Mouse (Mus musculus) brain, embryonic 14.5 days (tissue): Measurements from ENCODE around the gene Ago3.

Source experiments
- CTCF ChIP-seq: fragments of 200-500 bp; IDR thresholded peaks from 2 replicates; pipeline ENCODE4 v1.5.1; 2012; ENCODE audit warnings: inconsistent platforms, mild to moderate bottlenecking, moderate library complexity, borderline replicate concordance; ENCODE audit not compliant: insufficient read depth, insufficient read length; ENCODE audit errors: extremely low read depth
- POLR2A ChIP-seq: fragments of 200-500 bp; IDR thresholded peaks from 2 replicates; pipeline ENCODE4 v1.6.1; 2012; ENCODE audit warnings: mild to moderate bottlenecking, inconsistent platforms, borderline replicate concordance; ENCODE audit not compliant: poor library complexity, insufficient read depth, insufficient read length, severe bottlenecking; ENCODE audit errors: extremely low read depth

DNA sequence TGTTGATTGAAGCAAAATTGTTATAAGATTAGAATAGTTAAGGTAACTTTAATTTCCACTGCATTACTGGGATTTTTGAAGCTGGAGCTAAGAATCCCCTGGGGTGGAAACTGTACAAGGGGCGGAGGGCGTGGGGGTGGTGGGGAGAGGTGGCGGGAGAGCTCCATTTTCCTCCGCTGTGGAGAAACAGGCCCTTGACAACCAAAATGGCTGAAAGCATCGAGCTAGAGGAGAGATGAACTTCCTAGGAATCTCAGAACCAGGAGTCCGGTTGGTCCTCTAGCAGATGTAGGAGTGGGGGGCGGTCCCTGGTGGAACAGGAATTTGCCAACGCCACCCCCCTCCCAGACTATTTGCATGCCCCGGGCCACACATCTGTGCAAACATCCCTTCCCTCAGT, 147.7 kb downstream of the Ago3 start:
- TF ChIP-seq CTCF = no peak
- TF ChIP-seq POLR2A = no peak
